Mouse (Mus musculus) brain, embryonic 14.5 days (tissue): ENCODE results near the gene Siva1.

Experiments
- CTCF ChIP-seq: fragments of 200-500 bp; IDR thresholded peaks from 2 replicates; pipeline ENCODE4 v1.5.1; 2012; ENCODE audit warnings: inconsistent platforms, mild to moderate bottlenecking, moderate library complexity, borderline replicate concordance; ENCODE audit not compliant: insufficient read depth, insufficient read length; ENCODE audit errors: extremely low read depth
- POLR2A ChIP-seq: fragments of 200-500 bp; IDR thresholded peaks from 2 replicates; pipeline ENCODE4 v1.6.1; 2012; ENCODE audit warnings: mild to moderate bottlenecking, inconsistent platforms, borderline replicate concordance; ENCODE audit not compliant: poor library complexity, insufficient read depth, insufficient read length, severe bottlenecking; ENCODE audit errors: extremely low read depth

GRCm38 (mm10) chr12:112621900-112622299, 22.6 kb upstream of the Siva1 start:
- TF ChIP-seq POLR2A (no peak), CTCF (no peak)
